Mouse (Mus musculus): Measurements from ENCODE around the gene Gm8879.
"Not testable (repeated sequence)": the region's sequence is repeated elsewhere in the genome, so short reads cannot be mapped to it uniquely, and the experiment has no call there.

The Gm8879 gene

DNA sequence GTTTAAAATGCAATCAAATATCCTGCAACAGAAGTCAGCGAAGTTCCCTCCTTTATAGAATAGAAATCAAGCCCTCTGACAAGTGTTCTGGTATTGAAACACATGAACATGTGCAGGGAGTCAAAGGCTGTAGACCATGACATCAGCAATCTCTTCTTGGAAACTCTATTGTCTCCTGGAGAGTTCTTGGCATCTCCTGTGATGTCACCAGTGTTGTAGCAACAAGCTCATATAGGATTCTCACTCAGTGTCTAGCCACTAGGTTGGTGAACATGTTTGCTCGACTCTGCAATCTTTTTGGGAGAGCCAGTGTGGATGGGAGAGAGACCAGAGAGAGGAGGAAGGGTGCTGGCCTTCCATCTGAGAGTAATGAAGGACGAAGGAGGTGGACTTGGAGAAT, at the start of gene Gm8879:
Gene Gm8879, plus strand, starts transcription at position 301 of the 400 bp plus-strand sequence.
- DNase-seq (ENCODE audit: low spot score in 2 of 2), result not testable (repeated sequence)

DNA sequence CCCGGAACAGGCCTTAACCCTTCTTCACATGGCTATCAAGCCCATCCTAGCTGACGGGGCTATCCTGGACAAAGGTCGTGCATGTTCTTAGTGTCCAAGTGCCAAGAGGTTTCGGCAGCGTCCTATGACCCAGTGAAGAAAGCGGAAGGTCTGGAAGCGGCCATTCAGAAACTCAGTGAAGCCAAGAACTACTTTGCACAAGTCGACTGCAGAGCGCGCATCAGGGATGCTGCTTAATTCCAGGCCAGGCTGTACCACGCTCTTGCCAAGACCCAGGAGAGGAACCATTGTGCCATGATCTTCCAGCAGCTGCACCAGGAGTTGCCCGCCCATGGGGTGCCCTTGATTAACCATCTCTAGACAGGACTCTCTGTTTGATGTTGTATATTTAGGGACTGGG, 10.6 kb downstream of the Gm8879 start:
- not testable (repeated sequence) for DNase-seq (ENCODE audit: low spot score in 2 of 2)
